Mouse (Mus musculus): ENCODE measurements around the gene Gsx1.

Gene Gsx1

DNA sequence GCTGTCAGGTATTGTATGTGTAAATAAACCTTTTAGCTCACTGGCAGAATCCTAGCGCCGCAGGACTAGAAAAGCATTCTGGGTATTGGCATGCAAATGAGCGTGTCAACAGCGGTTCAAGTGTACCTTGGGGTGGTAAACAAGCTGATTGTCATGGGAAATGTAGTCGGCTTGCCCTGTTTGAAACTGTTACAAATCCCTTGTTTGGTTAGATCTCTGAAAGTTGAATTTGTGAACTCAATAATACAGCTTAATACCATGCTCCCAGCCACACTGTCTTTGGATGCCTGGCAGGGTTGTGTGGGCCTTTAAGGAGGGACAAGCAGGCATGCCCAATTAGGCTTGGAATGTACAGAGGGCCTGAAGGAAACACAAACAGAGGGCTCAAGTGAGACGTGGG, 16.4 kb downstream of the Gsx1 start:
- DNase-seq (ENCODE audit: low read depth): no peak

DNA sequence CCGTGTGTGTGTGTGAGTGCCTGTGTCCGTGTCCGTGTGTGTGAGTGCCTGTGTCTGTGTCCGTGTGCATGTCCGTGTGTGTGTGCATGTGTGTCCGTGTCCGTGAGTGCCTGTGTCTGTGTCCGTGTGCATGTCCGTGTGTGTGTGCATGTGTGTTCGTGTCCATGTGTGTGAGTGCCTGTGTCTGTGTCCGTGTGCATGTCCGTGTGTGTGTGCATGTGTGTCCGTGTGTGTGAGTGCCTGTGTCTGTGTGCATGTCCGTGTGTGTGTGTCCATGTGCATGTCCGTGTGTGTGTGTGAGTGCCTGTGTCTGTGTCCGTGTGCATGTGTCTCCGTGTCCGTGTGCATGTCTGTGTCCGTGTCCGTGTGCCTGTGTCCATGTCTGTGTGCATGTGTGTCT, 19.4 kb downstream of the Gsx1 start:
- no peak for DNase-seq (ENCODE audit: low read depth)

DNA sequence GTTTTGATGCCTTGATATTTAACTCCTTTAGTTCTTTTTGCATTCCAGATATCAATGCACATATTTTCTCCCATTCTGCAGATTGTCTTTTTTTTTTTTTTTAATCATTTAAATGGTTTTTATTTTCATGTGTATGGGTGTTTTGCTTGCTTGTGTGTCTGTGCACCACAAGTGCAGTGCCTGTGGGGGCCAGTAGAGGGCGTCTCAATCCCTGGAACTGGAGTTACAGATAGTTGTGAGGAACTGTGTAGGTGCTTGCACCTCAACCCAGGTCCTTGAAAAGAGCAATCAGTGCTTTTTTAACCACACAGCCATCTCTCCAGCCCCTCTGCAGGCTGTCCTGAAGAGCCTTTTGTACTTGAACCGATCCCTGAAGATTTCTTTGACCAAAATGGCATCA, 20.0 kb downstream of the Gsx1 start:
- DNase-seq (ENCODE audit: low read depth): no peak

DNA sequence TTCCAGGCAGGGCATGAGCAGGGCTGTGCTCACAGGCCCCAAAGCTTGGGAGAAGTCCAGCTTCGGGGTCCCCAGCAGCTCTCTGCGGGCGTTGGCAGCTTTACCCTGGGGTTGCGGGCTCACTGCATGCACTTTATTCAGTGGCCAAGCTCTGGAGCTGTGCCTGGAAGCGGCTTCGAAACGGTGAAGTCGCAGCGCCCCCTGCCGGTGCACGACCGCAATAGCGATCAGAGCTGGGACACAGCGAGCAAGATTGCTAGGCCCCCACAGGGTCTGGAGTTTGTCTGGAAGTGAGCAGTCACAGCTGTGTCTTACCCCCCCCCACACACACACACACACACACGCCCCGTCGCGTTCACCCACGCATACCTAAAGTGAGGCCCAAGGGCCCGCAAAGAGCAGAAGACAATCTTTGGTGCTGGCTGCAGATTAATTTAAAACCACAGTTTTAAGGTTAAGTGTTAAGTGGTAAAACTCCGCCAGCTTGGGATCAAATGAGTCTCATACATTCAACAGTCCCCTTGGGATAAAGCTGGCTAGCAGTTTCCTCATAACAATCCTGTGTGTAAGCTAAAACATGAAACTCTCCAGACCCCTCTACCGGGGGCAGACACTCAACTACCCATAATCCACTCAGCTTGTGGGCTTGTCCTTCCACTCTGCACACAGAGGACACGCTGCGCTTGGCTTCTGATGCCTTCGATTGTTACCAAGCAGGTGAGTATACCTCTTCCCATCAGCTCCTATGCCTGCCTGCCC, 39.0 kb downstream of the Gsx1 start:
- DNase-seq (ENCODE audit: low read depth): peak; percentile 78

DNA sequence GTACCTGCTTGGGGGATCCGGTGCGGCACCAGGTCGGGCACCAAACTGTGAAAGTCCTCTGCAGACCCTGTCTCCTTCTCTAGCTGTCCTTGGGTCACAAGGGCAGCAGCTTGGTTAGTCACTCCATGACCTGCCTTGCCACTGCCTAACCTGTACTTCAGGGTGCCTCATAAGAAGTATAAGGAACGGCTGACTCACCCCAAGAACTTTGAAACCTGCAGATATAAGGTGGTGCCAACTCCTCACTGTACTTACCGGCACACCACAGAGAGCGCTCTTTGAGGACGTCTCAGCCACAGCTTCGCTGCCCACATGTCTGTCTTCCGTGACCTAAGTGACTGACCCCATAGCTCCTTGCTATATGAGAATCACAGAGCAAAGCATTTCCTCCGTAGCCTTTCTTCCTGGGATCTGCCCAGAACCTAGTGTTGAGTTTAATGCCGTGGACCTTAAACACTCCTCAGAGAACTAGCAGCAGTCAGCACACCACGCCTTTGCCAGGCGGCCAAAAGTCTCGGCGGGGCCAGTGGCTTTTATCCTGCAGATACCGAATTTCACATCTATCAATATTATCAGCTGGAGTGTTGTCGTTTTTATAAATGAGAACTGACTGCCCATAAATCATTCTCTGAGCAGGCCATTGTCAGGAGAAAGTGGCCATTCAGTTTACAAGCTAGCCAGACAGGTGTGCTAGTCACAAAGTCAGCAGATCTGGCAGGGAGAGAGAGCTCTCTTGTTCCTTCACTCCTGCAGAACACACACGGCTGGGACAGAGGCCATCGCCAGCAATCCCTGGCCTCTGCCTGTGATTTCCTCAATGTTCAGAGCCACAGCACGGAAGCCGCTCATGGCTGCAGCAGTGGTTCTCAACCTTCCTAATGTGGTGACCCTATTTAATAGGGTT, 47.2 kb downstream of the Gsx1 start:
- no peak for DNase-seq (ENCODE audit: low read depth)
